Mouse (Mus musculus): ENCODE results near the gene Fbxw11. TPM values are rescaled to one million over a fixed set of nuclear protein-coding genes. Genes with fewer than 3 reads are reported as not detected.

Gene Fbxw11
- polyA plus RNA-seq, 1 experiment = 20.2 TPM

GRCm38 (mm10) chr11:32718979-32719378 is 76.5 kb downstream of the Fbxw11 start:
- 96% methylated on average over 4 of the region's 4 CpGs for WGBS
- H3K36me3 ChIP-seq (ENCODE audit: control insufficient read depth, insufficient read depth, low read length) = peaks cover 2% of the 10 kb centered on the region; the same call in 1 of the 2 replicates
- no peak overlapping the region for H3K4me3 ChIP-seq (ENCODE audit: extremely low read depth, insufficient read depth, insufficient read length)
- H3K27me3 ChIP-seq (ENCODE audit: control insufficient read depth, insufficient read depth, low read length) = no peaks in the 10 kb centered on the region
- H3K27ac ChIP-seq (ENCODE audit: insufficient read depth, low read length) = no peak overlapping the region
- TF ChIP-seq POLR2A (IDR thresholded peaks at IDR 0.05; ENCODE audit: low read depth, low read length) (no peak), CTCF (IDR thresholded peaks at IDR 0.05; ENCODE audit: extremely low read depth, insufficient read depth, insufficient read length, insufficient replicate concordance) (no peak)
- no peak for DNase-seq (ENCODE audit: low read depth in 1 of 2, low spot score in 2 of 2)
- peaks cover 13% of the 10 kb centered on the region for H3K4me1 ChIP-seq (ENCODE audit: control insufficient read depth, insufficient read depth, insufficient read length)

GRCm38 (mm10) chr11:32722653-32723052 is 80.1 kb downstream of the Fbxw11 start:
- H3K36me3 ChIP-seq (ENCODE audit: control insufficient read depth, insufficient read depth, low read length) = peaks cover 2% of the 10 kb centered on the region; the same call in 1 of the 2 replicates
- WGBS = 85% methylated on average over 5 of the region's 5 CpGs
- no peaks in the 10 kb centered on the region for H3K27me3 ChIP-seq (ENCODE audit: control insufficient read depth, insufficient read depth, low read length)
- no peaks in the 10 kb centered on the region for H3K4me1 ChIP-seq (ENCODE audit: control insufficient read depth, insufficient read depth, insufficient read length)
- no peak for DNase-seq (ENCODE audit: low read depth in 1 of 2, low spot score in 2 of 2)
- TF ChIP-seq POLR2A (IDR thresholded peaks at IDR 0.05; ENCODE audit: low read depth, low read length) (no peak), CTCF (IDR thresholded peaks at IDR 0.05; ENCODE audit: extremely low read depth, insufficient read depth, insufficient read length, insufficient replicate concordance) (no peak)
- H3K27ac ChIP-seq (ENCODE audit: insufficient read depth, low read length) = no peak overlapping the region
- H3K4me3 ChIP-seq (ENCODE audit: extremely low read depth, insufficient read depth, insufficient read length) = no peak overlapping the region

GRCm38 (mm10) chr11:32723287-32723686 is 80.8 kb downstream of the Fbxw11 start:
- Histone ChIP-seq H3K36me3 (ENCODE audit: control insufficient read depth, insufficient read depth, low read length) (peaks cover 2% of the 10 kb centered on the region; the same call in 1 of the 2 replicates), H3K4me1 (ENCODE audit: control insufficient read depth, insufficient read depth, insufficient read length) (no peaks in the 10 kb centered on the region)
- WGBS = 28% methylated on average over 2 of the region's 2 CpGs

DNA sequence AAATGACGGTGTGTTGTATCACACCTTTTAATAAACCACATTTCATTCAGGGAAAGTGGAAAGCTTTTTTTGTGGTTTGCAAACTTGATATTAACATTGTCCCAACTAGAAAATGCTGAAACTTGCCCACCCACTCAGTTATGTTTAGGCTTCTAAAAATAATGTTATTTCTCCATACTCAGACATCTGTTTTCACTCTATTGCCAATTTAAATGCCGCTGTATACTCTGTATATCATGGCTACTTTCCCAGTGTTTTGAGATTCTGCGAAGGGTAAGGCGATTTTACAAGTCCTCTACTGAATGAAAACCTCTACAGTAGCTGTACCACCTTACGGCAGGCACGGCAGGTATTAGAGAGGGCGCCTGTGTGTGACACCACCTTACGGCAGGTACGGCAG is 82.6 kb downstream of the Fbxw11 start:
- Histone ChIP-seq H3K4me1 (ENCODE audit: control insufficient read depth, insufficient read depth, insufficient read length) (no peaks in the 10 kb centered on the region), H3K27me3 (ENCODE audit: control insufficient read depth, insufficient read depth, low read length) (no peaks in the 10 kb centered on the region), H3K27ac (ENCODE audit: insufficient read depth, low read length) (no peak overlapping the region), H3K36me3 (ENCODE audit: control insufficient read depth, insufficient read depth, low read length) (peaks cover 2% of the 10 kb centered on the region; the same call in 1 of the 2 replicates), H3K4me3 (ENCODE audit: extremely low read depth, insufficient read depth, insufficient read length) (no peak overlapping the region)
- WGBS = 98% methylated on average over 9 of the region's 9 CpGs
- no peak for DNase-seq (ENCODE audit: low read depth in 1 of 2, low spot score in 2 of 2)
- TF ChIP-seq POLR2A (IDR thresholded peaks at IDR 0.05; ENCODE audit: low read depth, low read length) (no peak), CTCF (IDR thresholded peaks at IDR 0.05; ENCODE audit: extremely low read depth, insufficient read depth, insufficient read length, insufficient replicate concordance) (no peak)

More at GRCm38 (mm10) chr11:32723287-32723686, 80.8 kb downstream of the Fbxw11 start:
- no peak overlapping the region for H3K27ac ChIP-seq (ENCODE audit: insufficient read depth, low read length)
- H3K4me3 ChIP-seq (ENCODE audit: extremely low read depth, insufficient read depth, insufficient read length) = no peak overlapping the region
- no peaks in the 10 kb centered on the region for H3K27me3 ChIP-seq (ENCODE audit: control insufficient read depth, insufficient read depth, low read length)
- TF ChIP-seq POLR2A (IDR thresholded peaks at IDR 0.05; ENCODE audit: low read depth, low read length) (no peak), CTCF (IDR thresholded peaks at IDR 0.05; ENCODE audit: extremely low read depth, insufficient read depth, insufficient read length, insufficient replicate concordance) (no peak)
- DNase-seq (ENCODE audit: low read depth in 1 of 2, low spot score in 2 of 2) = no peak

- Histone ChIP-seq H3K27me3 (ENCODE audit: control insufficient read depth, insufficient read depth, low read length) (no peaks in the 10 kb centered on the region), H3K27ac (ENCODE audit: insufficient read depth, low read length) (no peak overlapping the region), H3K4me1 (ENCODE audit: control insufficient read depth, insufficient read depth, insufficient read length) (no peaks in the 10 kb centered on the region), H3K4me3 (ENCODE audit: extremely low read depth, insufficient read depth, insufficient read length) (no peak overlapping the region), H3K36me3 (ENCODE audit: control insufficient read depth, insufficient read depth, low read length) (peaks cover 31% of the 10 kb centered on the region)
- WGBS = 78% methylated on average over 5 of the region's 5 CpGs
- DNase-seq (ENCODE audit: low read depth in 1 of 2, low spot score in 2 of 2) = no peak
- TF ChIP-seq CTCF (IDR thresholded peaks at IDR 0.05; ENCODE audit: extremely low read depth, insufficient read depth, insufficient read length, insufficient replicate concordance) = no peak
- no peak for TF ChIP-seq POLR2A (IDR thresholded peaks at IDR 0.05; ENCODE audit: low read depth, low read length)
These were observed 89.9 kb downstream of the Fbxw11 start for GRCm38 (mm10) chr11:32732467-32732866.

GRCm38 (mm10) chr11:32733195-32733594 is 90.7 kb downstream of the Fbxw11 start:
- DNase-seq (ENCODE audit: low read depth in 1 of 2, low spot score in 2 of 2) = no peak
- Histone ChIP-seq H3K27me3 (ENCODE audit: control insufficient read depth, insufficient read depth, low read length) (no peaks in the 10 kb centered on the region), H3K36me3 (ENCODE audit: control insufficient read depth, insufficient read depth, low read length) (peaks cover 34% of the 10 kb centered on the region), H3K4me3 (ENCODE audit: extremely low read depth, insufficient read depth, insufficient read length) (no peak overlapping the region), H3K27ac (ENCODE audit: insufficient read depth, low read length) (no peak overlapping the region), H3K4me1 (ENCODE audit: control insufficient read depth, insufficient read depth, insufficient read length) (no peaks in the 10 kb centered on the region)
- TF ChIP-seq CTCF (IDR thresholded peaks at IDR 0.05; ENCODE audit: extremely low read depth, insufficient read depth, insufficient read length, insufficient replicate concordance) (no peak), POLR2A (IDR thresholded peaks at IDR 0.05; ENCODE audit: low read depth, low read length) (no peak)
- 93% methylated on average over 6 of the region's 6 CpGs for WGBS

GRCm38 (mm10) chr11:32736371-32736770 is 93.8 kb downstream of the Fbxw11 start:
- TF ChIP-seq POLR2A (IDR thresholded peaks at IDR 0.05; ENCODE audit: low read depth, low read length) (no peak), CTCF (IDR thresholded peaks at IDR 0.05; ENCODE audit: extremely low read depth, insufficient read depth, insufficient read length, insufficient replicate concordance) (no peak)
- H3K4me3 ChIP-seq (ENCODE audit: extremely low read depth, insufficient read depth, insufficient read length) = no peak overlapping the region
- 87% methylated on average over 2 of the region's 2 CpGs for WGBS
- peaks cover 50% of the 10 kb centered on the region for H3K36me3 ChIP-seq (ENCODE audit: control insufficient read depth, insufficient read depth, low read length)
- H3K27ac ChIP-seq (ENCODE audit: insufficient read depth, low read length) = no peak overlapping the region
- no peak for DNase-seq (ENCODE audit: low read depth in 1 of 2, low spot score in 2 of 2)
- no peaks in the 10 kb centered on the region for H3K4me1 ChIP-seq (ENCODE audit: control insufficient read depth, insufficient read depth, insufficient read length)
- no peaks in the 10 kb centered on the region for H3K27me3 ChIP-seq (ENCODE audit: control insufficient read depth, insufficient read depth, low read length)
